8 mouse cellular contexts compared by ENCODE assay signal in genomic region chr12:13180715-13181335, GRCm38 (mm10).
DNase-seq lines count a peak whose midpoint lies in the region; ATAC-seq lines count a peak whose summit lies in the region.

No protein-coding gene starts in this region.

- H3K27me3 ChIP-seq in heart, embryonic 11.5 days (ENCODE audit: control insufficient read depth, insufficient read depth, low read length): no peaks in the 10 kb centered on the region
- H3K27me3 ChIP-seq in embryonic facial prominence, embryonic 12.5 days: no peaks in the 10 kb centered on the region
- no peaks in the 10 kb centered on the region for H3K27me3 ChIP-seq in hindbrain, embryonic 16.5 days (replicated peaks; ENCODE audit: control insufficient read depth, insufficient read depth, low read length)
- no peaks in the 10 kb centered on the region for H3K27me3 ChIP-seq in liver, embryonic 12.5 days (replicated peaks)

- no peaks in the 10 kb centered on the region for H3K36me3 ChIP-seq in heart, embryonic 11.5 days (ENCODE audit: control insufficient read depth, insufficient read depth, low read length)
- H3K36me3 ChIP-seq in embryonic facial prominence, embryonic 12.5 days: no peaks in the 10 kb centered on the region
- H3K36me3 ChIP-seq in hindbrain, embryonic 16.5 days (ENCODE audit: control insufficient read depth, insufficient read depth, low read length): no peaks in the 10 kb centered on the region
- no peaks in the 10 kb centered on the region for H3K36me3 ChIP-seq in liver, embryonic 12.5 days

- intact Hi-C loops in heart, postnatal 25 days (cut with DNase I): no loop called here

- no peak overlapping the region for H3K9ac ChIP-seq in heart, embryonic 11.5 days (ENCODE audit: low read depth, low read length)
- H3K9ac ChIP-seq in embryonic facial prominence, embryonic 12.5 days: peak overlapping the region; percentile 27; the same call in 1 of the 2 replicates
- H3K9ac ChIP-seq in hindbrain, embryonic 16.5 days (ENCODE audit: low read depth, low read length): no peak overlapping the region
- H3K9ac ChIP-seq in liver, embryonic 12.5 days: peak overlapping the region; percentile 72

- no peak for DNase-seq in heart, postnatal 25 days (ENCODE audit: low spot score)
- DNase-seq in retina, postnatal 7 days (ENCODE audit: low read depth, low spot score): peak; percentile 27
- no peak for DNase-seq in natural killer cell, adult 2 months (ENCODE audit: low spot score in 2 of 2)
- no peak for DNase-seq in frontal cortex, postnatal 14 days (ENCODE audit: low spot score in 2 of 2)

- peak overlapping the region; percentile 51 for H3K4me2 ChIP-seq in heart, embryonic 11.5 days
- H3K4me2 ChIP-seq in embryonic facial prominence, embryonic 12.5 days (replicated peaks): no peak overlapping the region
- H3K4me2 ChIP-seq in hindbrain, embryonic 16.5 days (ENCODE audit: low read length): no peak overlapping the region
- H3K4me2 ChIP-seq in liver, embryonic 12.5 days: peak overlapping the region; percentile 74

- 2% methylated on average over 9 of the region's 9 CpGs for WGBS in heart, embryonic 11.5 days (ENCODE audit: insufficient replicate concordance)
- 22% methylated on average over 9 of the region's 9 CpGs for WGBS in embryonic facial prominence, embryonic 12.5 days
- WGBS in hindbrain, embryonic 16.5 days: 22% methylated on average over 9 of the region's 9 CpGs
- 9% methylated on average over 9 of the region's 9 CpGs for WGBS in liver, embryonic 12.5 days (ENCODE audit: insufficient replicate concordance)

- H3K27ac ChIP-seq in heart, embryonic 11.5 days (ENCODE audit: low read depth, low read length): peak overlapping the region; percentile 41; the same call in 1 of the 2 replicates
- peak overlapping the region; percentile 67 for H3K27ac ChIP-seq in embryonic facial prominence, embryonic 12.5 days
- no peak overlapping the region; the same call in 1 of the 2 replicates for H3K27ac ChIP-seq in hindbrain, embryonic 16.5 days (ENCODE audit: low read depth, low read length)
- peak overlapping the region; percentile 84 for H3K27ac ChIP-seq in liver, embryonic 12.5 days

- H3K4me1 ChIP-seq in heart, embryonic 11.5 days (ENCODE audit: control insufficient read depth, insufficient read depth, low read length): peaks cover 44% of the 10 kb centered on the region
- peaks cover 38% of the 10 kb centered on the region for H3K4me1 ChIP-seq in embryonic facial prominence, embryonic 12.5 days
- H3K4me1 ChIP-seq in hindbrain, embryonic 16.5 days (ENCODE audit: control insufficient read depth, insufficient read depth, low read depth, low read length): peaks cover 8% of the 10 kb centered on the region
- peaks cover 79% of the 10 kb centered on the region for H3K4me1 ChIP-seq in liver, embryonic 12.5 days

- ATAC-seq in heart, embryonic 11.5 days (replicated peaks; ENCODE audit: insufficient number of reproducible peaks, low FRiP score, low TSS enrichment): peak; percentile 74
- peak; percentile 66 for ATAC-seq in embryonic facial prominence, embryonic 12.5 days (ENCODE audit: insufficient number of reproducible peaks, insufficient read depth, low FRiP score, low TSS enrichment)
- ATAC-seq in hindbrain, embryonic 16.5 days: peak; percentile 87
- peak; percentile 96 for ATAC-seq in liver, embryonic 12.5 days

- H3K4me3 ChIP-seq in heart, embryonic 11.5 days (ENCODE audit: low read depth, low read length): no peak overlapping the region; the same call in 1 of the 2 replicates
- H3K4me3 ChIP-seq in embryonic facial prominence, embryonic 12.5 days: no peak overlapping the region
- H3K4me3 ChIP-seq in hindbrain, embryonic 16.5 days (ENCODE audit: low read length): no peak overlapping the region
- H3K4me3 ChIP-seq in liver, embryonic 12.5 days: peak overlapping the region; percentile 60

- no peaks in the 10 kb centered on the region for H3K9me3 ChIP-seq in heart, embryonic 11.5 days (replicated peaks; ENCODE audit: control insufficient read depth, low read length)
- H3K9me3 ChIP-seq in embryonic facial prominence, embryonic 12.5 days: no peaks in the 10 kb centered on the region
- H3K9me3 ChIP-seq in hindbrain, embryonic 16.5 days (ENCODE audit: control insufficient read depth, low read length): no peaks in the 10 kb centered on the region
- no peaks in the 10 kb centered on the region for H3K9me3 ChIP-seq in liver, embryonic 12.5 days (replicated peaks)

Comparison
In these comparisons a context has a peak if more than half of its experiments do, and no peak if none do; other contexts are left out.
1. H3K4me2 ChIP-seq: peak in heart, embryonic 11.5 days (single experiment) and liver, embryonic 12.5 days (single experiment); none in embryonic facial prominence, embryonic 12.5 days (single experiment) and hindbrain, embryonic 16.5 days (single experiment).
2. H3K9ac ChIP-seq: peak in embryonic facial prominence, embryonic 12.5 days (single experiment) and liver, embryonic 12.5 days (single experiment); none in heart, embryonic 11.5 days (single experiment) and hindbrain, embryonic 16.5 days (single experiment).
3. Peak in every context shown above with its lines, with median percentiles within 50 percentile points of each other: ATAC-seq.